Mouse (Mus musculus): Measurements from ENCODE around the gene Tmppe.
"Not testable (repeated sequence)": the region's sequence is repeated elsewhere in the genome, so short reads cannot be mapped to it uniquely, and the experiment has no call there.

The Tmppe gene

DNA sequence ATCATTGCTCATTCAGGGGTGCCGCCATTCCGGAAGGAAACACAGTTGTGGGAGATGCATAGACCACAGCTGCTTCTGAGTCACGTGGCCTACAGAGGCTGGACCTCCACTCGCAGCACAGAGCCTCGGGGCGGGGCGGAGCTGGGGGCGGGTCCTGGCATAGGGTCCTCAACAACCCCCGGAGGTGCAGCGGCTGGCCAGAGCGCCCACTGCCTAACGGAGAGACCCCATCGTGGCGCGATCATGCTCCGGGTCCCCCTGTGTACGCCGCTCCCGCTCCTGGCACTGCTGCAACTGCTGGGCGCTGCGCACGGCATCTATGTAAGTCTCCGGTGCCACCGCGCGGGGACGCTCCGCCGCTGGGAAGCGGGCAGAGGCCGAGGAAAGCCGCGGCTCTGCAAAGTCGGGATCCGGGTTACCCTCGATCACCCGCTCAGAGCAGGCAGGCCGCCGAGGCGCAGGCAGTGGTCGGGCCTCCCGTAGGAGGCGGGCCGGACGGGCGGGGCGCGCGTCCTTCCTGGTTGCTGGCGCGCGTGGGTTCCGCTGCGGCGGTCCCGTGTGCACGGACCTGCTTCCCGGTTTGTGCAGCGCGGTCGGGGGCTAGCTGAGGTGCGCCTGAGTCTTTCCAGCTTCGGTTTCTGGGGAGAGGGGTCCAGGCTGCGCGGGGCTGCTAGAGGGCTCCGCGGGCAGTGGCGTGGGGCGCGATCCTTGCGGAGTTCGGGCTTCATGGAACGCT, at the start of gene Tmppe, which contains the start of gene Glb1:
Gene Tmppe, plus strand, starts transcription at position 157 of the 736 bp plus-strand sequence.
Gene Glb1, plus strand, starts transcription at position 128 of the 736 bp plus-strand sequence.
- DNase-seq (ENCODE audit: low spot score in 2 of 2), result peak; percentile 82 to 85

DNA sequence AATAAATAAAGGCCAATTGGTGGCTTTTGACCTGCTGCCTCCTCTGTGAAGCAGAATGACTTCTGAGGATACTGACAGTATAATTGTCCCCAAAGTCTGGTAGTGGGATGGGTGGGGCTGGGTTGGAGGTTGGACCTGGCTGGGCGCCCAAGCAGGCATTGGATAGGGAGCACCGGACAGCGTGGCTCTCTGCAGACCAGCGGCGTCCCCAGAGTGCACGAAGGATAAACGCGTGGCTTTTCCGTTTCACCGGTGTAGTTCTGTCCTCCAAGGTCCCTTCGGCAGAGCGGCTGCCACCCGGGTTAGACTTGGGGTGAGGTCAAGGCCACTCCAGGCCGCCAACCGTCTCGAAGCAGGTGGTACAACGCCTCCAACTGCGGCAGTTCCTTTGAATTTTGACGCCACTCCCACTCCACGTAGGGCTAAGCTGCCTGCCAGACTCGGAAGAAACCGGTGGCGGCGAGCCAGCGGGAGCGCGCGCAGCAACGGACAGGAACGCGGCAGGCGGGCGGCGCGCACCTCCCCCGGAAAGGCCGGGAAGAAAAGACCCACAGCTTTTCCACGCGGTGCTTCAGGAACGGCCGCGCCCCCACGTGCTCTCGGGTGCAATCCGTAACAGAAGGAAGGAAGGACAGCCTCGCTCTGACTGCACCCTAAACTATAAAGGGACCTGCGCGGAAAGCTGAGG, 33.0 kb upstream of the Tmppe start:
- peak; percentile 73 to 82 for DNase-seq (ENCODE audit: low spot score in 2 of 2)

DNA sequence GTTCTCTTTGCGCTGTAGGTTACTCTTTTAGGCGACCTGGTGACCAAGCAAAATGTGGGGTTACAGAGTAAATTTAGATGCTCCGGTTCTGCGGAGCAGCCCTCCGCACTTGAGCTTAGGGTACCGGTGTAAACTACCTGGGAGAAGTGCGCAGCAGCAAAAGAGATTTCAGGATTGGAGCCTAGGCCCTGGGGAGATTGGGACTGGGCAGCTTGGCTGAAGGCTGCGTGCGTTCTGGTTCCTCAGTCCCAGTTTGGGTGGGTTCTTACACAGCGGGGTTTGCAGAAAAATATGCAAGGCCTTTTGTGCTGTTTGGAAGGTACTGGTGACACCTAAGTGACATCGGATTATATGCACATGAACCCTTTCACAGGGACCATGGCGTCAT, 32.4 kb upstream of the Tmppe start:
- DNase-seq (ENCODE audit: low spot score in 2 of 2), result no peak

DNA sequence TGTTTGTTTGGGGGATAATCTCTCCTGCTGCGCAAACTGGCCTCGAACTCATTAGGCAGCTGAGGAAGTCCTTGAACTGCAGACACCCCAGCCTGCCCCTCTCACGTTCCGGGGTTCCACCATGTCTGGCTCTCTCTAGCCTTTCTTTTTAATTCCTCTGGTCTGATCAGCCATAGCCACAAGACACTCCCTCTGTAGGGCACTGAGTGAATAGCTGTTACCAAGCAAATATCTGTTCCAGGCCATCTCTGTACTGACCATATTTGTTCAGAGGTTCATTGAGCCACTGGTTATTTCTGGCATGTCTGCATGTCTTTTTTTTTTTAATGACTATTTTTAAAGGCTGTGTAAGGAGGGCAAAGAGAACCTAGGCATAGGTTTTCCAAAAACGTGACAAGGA, 31.5 kb upstream of the Tmppe start:
- not testable (repeated sequence) for DNase-seq (ENCODE audit: low spot score in 2 of 2)

DNA sequence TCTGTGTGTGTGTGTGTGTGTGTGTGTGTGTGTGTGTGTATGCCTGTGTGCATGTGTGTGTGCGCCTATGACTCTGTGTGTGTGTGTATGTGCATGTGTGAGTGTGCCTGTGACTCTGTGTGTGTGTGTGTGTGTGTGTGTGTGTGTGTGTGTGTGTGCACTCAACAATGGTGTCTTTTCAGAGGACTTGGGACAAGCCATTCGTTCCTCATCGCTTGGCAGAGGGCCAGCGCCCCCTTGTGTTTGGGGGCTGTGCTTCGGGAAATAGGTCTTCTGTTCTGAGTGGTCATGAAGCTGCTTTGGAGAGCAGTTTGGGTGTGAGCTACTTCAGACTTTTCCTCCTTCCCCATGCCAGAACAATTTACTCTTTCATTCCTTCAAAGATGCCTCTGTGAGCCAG, 29.2 kb upstream of the Tmppe start:
- DNase-seq (ENCODE audit: low spot score in 2 of 2), result not testable (repeated sequence)

DNA sequence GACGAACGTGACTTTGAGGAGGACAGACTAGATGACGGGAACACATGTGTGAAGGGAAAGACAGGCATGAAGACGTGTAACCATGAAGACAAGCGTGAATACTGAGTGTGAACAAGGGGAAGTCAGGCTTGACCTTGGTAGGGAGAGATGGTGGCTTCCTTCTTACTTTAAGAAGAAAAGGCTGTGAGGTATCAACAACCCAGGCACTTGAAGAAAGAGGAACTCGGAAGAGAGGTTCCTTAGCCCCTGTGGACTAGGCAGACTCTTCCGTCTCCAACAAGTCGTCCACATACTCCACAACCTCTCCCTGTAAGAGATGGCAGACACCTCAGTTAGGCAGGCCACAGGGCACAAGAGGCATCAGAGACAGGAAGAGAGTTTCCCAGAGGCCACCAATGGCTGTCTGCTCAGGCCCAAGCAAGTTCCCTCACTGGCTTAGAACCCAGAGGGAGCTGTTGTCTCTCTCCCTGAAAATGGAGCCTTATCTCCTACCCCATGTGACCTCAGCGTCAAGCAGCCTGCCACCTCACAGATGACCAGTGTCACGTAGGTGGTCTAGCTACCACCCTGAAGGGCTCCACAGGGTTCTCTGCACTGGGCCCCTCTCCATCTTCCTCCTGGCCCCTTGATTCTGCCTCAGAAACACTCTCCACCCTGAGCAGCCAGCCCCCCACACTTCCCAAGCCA, 25.5 kb upstream of the Tmppe start:
- DNase-seq (ENCODE audit: low spot score in 2 of 2), result no peak

DNA sequence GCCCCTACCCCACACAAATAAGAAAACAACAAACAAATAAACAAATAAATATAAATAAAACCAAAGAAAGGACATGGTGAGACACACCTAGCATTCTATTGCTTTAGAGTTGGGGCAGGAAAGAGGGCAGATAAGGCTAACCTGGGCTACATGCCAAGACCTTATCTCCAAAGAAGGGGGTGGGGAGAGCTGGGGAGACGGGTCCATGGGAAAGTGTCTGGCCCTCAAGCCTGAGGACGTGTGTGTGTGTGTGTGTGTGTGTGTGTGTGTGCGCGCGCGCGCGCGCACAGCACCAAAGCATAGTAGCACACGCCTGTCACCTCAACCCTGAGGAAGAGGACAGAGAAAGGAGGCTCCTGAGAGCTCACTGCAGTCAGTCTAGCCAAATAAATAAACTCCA, 23.7 kb upstream of the Tmppe start:
- peak in 1 of 2 experiments; percentile 31 for DNase-seq (ENCODE audit: low spot score in 2 of 2)

DNA sequence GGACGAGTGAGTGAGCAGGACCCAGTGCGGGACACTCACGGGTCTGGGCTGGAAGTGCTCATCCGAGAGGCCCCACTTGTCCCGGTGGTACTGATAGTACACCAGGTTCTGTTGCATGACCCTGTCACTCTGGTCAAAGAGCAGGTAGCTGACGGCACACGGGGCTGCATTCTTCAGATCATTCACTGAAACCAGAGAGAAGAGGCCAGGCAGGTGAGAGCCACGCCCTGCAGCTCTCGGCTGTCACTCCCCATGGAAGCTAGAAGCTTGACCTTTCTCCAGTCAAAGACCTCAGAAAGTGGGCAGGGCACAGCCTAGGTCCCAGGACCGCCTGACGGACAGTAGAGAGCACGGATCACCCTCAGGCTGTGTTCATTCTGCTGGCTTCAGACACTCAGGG, 21.0 kb upstream of the Tmppe start:
- no peak for DNase-seq (ENCODE audit: low spot score in 2 of 2)

DNA sequence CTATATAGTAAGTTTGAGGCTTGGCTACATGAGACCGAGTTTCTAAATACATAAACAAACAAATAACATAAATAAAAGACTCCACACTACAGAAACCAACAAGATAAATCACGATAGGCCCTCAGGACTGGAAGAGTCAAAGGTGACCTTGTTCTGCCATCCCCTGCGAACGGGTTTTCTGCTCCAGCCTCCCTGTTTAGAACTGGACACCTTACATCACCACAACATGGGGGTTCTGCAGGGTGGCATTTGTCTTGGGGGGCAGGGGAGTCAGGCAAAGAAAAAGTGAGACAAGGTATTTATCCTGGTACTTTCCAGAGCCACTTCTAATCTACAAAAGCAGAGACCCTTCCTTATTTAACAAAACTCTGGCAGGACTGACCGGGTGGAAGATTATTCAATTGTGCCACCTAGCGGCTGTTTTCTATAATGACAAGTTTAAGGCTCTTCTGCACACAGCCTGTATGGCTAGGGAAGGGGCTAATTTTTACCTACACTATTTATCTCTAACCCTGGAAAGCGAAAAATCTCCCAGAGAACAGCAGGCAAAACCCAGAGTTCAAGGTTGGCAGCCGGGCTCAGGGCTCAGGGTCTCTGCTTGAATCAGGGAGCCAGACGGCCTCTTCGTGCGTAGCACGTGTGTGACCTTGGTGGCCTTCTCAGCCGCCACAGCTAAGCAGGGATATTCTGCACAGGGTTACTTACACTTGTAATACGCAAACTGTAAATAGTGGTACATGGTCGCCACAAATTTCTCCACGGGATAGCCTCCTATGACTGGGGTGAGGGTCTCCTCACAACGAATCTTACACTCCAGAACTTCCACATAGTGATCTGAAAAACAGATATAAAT, 19.8 kb upstream of the Tmppe start:
- DNase-seq (ENCODE audit: low spot score in 2 of 2), result peak in 1 of 2 experiments; percentile 35

DNA sequence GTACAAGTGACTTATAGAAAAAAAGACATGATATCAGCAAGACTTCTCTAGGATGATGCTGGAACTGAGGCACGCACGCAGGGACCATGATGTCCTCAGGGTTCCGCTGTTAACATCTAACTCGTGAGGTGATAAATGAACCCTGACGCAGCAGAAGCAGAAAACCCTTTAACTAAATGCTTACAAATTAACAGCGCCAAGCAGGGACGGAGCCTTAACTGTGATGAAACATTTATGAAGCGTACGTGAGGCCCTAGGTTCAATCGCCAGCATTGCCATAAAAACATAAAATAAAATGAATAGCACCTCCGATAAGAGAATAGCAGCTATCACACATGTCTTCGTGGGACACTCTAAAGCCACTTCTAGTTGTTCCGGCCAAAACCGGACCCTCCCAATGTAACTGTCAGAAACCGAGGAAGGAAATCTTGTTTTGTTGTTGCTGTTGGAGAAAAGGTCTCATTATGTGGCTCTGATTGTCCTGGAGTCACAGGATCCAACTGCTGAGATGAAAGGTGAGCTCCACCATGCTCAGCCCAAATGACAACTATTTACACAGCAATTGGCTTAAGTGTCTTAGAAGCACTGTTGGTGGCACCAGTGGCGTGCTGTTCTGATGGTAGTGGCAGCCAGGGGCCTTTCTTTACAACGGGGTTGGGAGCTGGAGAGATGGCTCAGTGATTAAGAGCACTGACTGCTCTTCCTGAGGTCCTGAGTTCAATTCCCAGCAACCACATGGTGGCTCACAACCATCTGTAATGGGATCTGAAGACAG, 17.8 kb upstream of the Tmppe start:
- no peak for DNase-seq (ENCODE audit: low spot score in 2 of 2)

DNA sequence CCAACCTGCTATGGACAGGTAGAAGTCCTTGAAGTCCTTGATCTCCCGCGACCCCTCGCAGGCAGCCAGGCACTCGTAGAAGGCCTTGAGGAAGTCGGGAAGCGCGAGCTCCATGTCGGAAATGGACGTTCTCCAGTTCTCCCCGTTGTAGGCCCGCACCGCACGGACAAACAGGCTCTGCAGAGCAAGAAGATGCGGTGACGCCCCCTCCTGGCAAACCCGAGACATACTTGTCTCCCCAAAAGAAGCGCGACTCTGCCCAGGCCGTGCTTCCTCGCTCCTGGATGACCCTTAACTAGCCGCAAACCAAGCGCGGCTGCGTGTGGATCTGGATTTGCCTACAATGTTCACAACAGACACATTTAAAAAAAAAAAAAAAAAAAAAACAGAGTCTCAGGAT, 16.2 kb upstream of the Tmppe start:
- DNase-seq (ENCODE audit: low spot score in 2 of 2), result no peak

DNA sequence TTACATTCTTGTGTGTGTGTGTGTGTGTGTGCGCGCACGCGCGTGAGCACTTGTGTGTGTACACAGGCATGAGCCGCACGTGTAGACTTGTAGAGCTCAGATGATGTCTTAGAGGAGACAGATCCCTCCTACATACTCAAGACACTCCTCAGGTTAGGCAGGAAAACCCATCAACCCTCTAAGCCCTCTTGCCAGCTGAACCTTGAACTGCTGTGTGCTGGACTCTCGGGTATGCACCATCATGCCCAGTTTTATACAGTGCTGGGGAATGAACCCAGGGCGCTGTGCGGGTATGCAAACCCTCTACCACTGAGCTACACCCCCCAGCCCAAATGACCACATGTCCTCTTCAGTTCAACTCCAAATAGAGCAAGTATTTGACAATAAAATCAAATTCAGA, 15.7 kb upstream of the Tmppe start:
- DNase-seq (ENCODE audit: low spot score in 2 of 2), result no peak

DNA sequence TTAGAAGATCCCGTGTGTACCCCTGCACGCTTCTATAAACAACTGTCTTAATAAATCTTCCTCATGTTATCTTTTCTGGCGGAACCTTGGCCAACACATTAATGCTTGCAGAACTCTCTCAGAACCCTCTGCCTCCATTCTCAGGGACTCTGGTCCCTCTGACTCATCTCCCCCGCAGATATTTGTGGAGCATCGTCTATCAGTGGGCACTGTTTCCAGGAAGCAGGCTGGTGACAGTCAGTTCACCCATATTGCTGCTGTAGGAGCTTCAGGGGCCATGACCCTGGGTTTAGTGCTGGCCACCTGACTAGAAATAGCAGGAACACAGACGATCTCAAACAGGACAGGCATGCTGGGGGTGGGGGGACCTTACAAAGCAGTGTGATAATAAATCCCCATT, 13.8 kb upstream of the Tmppe start:
- DNase-seq (ENCODE audit: low spot score in 2 of 2), result no peak

DNA sequence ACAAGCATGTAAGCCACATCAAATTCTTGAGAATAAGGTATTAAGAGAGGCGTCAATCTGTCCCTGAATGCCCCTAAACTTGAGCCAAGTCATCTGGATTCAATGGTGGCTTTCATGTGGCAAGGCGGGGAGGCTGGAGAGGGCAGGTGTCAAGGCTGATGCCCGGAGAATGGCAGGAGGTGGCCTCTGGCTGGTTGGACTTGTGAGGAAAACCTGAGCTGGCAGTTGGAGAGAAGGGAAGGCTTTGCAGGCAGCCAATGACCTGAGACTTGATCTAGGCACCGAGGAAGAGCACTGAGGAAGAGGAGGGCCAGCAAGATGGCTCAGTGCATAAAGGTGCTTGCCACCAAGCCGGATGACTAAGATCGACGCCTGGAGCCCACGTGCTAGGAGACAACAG, 12.6 kb upstream of the Tmppe start:
- no peak for DNase-seq (ENCODE audit: low spot score in 2 of 2)

DNA sequence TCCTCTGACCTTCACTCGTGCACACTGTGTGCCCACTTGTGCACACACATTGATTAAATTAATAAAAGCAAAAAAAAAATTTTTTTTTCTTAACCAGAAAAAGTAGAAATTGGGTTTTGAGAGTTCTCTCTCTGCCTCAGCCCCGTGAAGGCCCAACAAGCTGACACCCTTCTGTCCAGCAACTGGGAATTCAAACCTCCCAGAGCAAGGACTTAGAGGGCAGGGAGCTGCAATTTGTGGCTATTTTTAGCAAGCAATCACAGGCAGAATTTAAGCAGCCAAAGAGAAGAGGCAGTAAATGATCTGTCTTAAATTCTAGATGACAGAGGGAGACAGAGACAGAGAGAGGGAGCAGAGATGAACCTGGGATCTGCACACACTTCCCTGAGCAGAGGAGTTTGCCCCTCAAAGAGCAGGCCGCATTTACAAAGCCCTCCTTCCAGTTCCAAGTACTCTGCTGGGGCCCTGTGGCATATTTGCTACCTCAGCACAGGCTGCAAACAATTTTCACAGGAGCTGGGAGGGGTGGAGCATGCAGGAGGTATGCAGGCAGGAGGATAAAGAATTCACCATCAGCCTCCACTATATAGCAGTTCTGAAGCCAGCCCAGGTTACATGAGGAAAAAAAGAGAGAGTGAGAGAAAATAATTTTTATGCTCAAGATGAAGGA, 12.1 kb upstream of the Tmppe start:
- peak in 1 of 2 experiments; percentile 43 for DNase-seq (ENCODE audit: low spot score in 2 of 2)

DNA sequence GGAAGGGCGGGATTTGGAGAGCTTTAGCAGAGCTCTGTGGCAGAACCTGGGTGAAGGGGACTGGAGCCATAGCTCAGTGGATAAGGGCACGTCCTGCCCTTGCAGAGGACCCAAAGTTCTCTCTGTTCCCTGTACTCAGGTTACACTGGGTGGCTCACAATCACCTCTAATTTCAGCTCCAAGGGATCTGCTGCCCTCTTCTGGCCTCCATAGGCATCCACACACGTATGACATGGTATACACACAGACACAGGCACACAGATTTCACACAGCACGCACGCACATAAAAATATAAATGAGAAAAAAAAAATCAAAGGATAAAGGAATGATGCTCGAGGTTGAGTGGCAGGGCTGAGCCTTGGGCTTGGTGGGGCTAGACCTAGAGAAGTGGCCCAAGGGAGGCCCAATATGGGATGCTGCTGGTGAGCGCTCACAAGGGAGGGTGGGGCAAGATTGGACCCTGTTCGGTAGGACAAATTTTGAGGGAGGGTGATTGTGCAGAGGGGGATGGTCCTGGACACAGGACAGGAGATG, 11.5 kb upstream of the Tmppe start:
- DNase-seq (ENCODE audit: low spot score in 2 of 2), result peak in 1 of 2 experiments; percentile 28

DNA sequence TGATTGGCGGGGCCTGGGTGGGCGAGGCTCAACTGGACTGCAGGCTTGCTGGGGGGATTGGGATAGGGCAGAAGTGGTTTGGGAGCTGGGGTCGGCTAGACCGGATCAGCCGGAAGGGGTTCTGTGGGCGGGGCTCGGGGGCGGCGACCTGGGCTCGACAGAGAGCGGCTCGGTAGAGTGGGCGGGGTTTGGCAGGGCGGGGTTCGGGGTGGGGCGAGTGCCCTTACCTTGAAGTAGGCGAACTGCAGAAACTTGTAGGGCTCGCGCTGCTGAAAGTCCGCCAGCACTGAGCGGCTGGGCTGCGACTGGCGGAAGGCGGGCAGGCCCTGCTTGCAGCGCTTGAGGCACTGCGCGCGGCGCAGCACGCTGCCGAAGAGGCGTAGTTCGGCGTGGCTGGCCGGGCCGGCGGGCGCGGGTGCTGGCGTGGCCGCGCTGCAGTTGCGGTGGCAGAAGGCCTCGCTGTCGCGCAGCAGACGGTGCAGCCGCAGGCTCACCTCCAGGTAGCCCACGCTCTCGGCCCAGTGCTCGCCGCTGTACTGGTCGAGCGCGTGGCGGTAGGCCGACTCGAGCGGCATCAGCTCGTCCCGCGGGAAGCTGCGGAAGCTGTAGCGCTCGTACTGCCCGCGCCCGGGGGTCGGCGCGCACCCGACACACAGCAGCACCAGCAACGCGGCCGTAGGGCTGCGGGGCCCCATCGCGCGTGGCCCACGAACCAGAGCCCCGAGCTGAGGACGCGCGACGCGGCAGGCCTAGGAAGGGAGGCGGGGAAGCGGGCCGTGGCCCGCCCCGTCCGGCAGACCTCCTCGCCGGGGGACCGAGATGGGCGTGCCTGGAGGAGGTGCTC, 10.8 kb upstream of the Tmppe start, which contains the start of gene Crtap:
Gene Crtap, minus strand, starts transcription at position 771 of the 844 bp plus-strand sequence.
- DNase-seq (ENCODE audit: low spot score in 2 of 2), result peak; percentile 52 to 57

DNA sequence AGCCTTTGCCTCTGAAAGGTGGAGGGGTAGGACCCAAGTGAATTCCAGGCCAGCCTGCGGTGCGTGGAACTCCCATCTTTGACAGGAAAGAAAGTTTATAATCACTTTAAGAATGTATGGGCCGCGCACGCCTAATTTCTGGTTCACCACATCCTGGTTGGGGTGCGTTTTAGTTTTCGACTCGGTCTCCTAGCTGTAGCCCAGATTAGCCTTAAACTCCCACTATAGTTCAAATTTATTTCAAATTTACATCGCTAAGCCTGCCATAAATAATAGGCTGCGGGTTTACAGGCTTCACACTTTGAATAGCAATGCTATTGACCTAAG, 10.2 kb upstream of the Tmppe start:
- DNase-seq (ENCODE audit: low spot score in 2 of 2), result no peak

DNA sequence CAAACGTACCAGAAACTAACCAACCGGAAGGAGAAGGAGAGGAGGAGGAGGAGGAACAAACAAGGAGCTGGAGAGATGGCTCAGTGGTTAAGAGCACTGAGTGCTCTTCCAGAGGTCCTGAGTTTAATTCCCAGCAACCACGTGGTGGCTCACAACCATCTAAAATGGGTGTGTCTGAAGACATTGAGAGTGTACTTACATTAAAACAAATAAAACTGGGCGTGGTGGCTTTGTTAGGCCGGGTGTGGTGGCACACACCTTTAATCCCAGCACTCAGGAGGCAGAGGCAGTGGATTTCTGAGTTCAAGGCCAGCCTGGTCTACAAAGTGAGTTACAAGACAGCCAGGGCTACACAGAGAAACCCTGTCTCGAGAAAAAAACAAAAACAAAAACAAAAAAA, 6.8 kb upstream of the Tmppe start:
- not testable (repeated sequence) for DNase-seq (ENCODE audit: low spot score in 2 of 2)

Data from heart, adult 9 months (tissue).